Mouse (Mus musculus) liver, postnatal 0 days (tissue): ENCODE results near the gene Astn1. TPM values are rescaled to one million over a fixed set of nuclear protein-coding genes. Genes with fewer than 3 reads are reported as not detected.

Source experiments
- ATAC-seq: fragments of 200-750 bp; cut with Nextera tagmentation; 2 replicates; pipeline ENCODE4 v1.8.0; 2017; ENCODE audit warnings: mild to moderate bottlenecking, moderate library complexity
- DNase-seq: peaks from one replicate; pipeline ENCODE4 v3.0.0-alpha.2; 2016
- H3K27ac ChIP-seq: fragments of 300-500 bp; sonication (generic); 2 replicates; pipeline ENCODE4 v1.5.1; 2014; ENCODE audit warnings: antibody characterized with exemption, moderate library complexity, mild to moderate bottlenecking, low read depth
- H3K27me3 ChIP-seq: fragments of 300-500 bp; sonication (generic); 2 replicates; pipeline ENCODE4 v1.6.1; 2014; ENCODE audit warnings: low read length, control low read depth, mixed read lengths; ENCODE audit not compliant: insufficient read depth
- H3K36me3 ChIP-seq: fragments of 300-500 bp; sonication (generic); replicated peaks from 2 replicates; pipeline ENCODE4 v1.6.1; 2014; ENCODE audit warnings: mild to moderate bottlenecking, control low read depth, low read length, moderate library complexity, mixed read lengths; ENCODE audit not compliant: insufficient read depth
- H3K4me1 ChIP-seq: fragments of 300-500 bp; sonication (generic); 2 replicates; pipeline ENCODE4 v1.6.1; 2014; ENCODE audit warnings: antibody characterized with exemption, mild to moderate bottlenecking, control low read depth; ENCODE audit not compliant: insufficient read depth
- H3K4me2 ChIP-seq: fragments of 300-500 bp; sonication (generic); 2 replicates; pipeline ENCODE4 v1.6.1; 2014; ENCODE audit warnings: low read depth, mild to moderate bottlenecking, low read length, moderate library complexity, mixed read lengths
- H3K4me3 ChIP-seq: fragments of 300-500 bp; sonication (generic); 2 replicates; pipeline ENCODE4 v1.5.1; 2014; ENCODE audit warnings: low read depth, low read length
- H3K9ac ChIP-seq: fragments of 300-500 bp; sonication (generic); replicated peaks from 2 replicates; pipeline ENCODE4 v1.6.1; 2014; ENCODE audit warnings: mild to moderate bottlenecking, moderate library complexity
- H3K9me3 ChIP-seq: fragments of 300-500 bp; sonication (generic); 2 replicates; pipeline ENCODE4 v1.6.1; 2016; ENCODE audit warnings: mild to moderate bottlenecking, control low read depth, low read length, mixed read lengths
- CTCF ChIP-seq: sonication (generic); IDR thresholded peaks from 2 replicates; pipeline ENCODE4 v1.5.1; 2016; ENCODE audit warnings: antibody characterized with exemption, low read depth
- EP300 ChIP-seq: IDR thresholded peaks from 2 replicates; pipeline ENCODE4 v1.6.1; 2016; ENCODE audit warnings: antibody characterized with exemption, low read depth, mild to moderate bottlenecking
- WGBS: fragments of 180-500 bp; shearing (Covaris S2); extraction: QIAGEN DNeasy Blood & Tissue Kit; methylation state at CpG from one replicate; pipeline ENCODE4 v1.1.7; 2014; ENCODE audit not compliant: insufficient replicate concordance; 5-methylcytosine and 5-hydroxymethylcytosine counted together
- polyA plus RNA-seq: library from polyadenylated mRNA; unstranded; fragments of >200 nt; fragmentation: Nextera tagmentation; extraction: Ambion mirVana; gene quantifications from 2 replicates; pipeline ENCODE4 v1.2.1, GENCODE M21; 2015

The Astn1 gene
- polyA plus RNA-seq, 1 experiment from 2014 or later: not detected

GRCm38 (mm10) chr1:158480285-158480684, 118.2 kb downstream of the Astn1 start:
- no peak overlapping the region for H3K4me2 ChIP-seq
- ATAC-seq: no peak
- no peak overlapping the region for H3K9ac ChIP-seq
- no peaks in the 10 kb centered on the region for H3K9me3 ChIP-seq
- DNase-seq: no peak
- H3K27me3 ChIP-seq: no peaks in the 10 kb centered on the region
- no peak overlapping the region for H3K27ac ChIP-seq
- WGBS: 74% methylated on average over 6 of the region's 6 CpGs
- H3K4me1 ChIP-seq: no peaks in the 10 kb centered on the region
- no peak overlapping the region for H3K4me3 ChIP-seq
- H3K36me3 ChIP-seq: no peaks in the 10 kb centered on the region
- TF ChIP-seq EP300 (no peak), CTCF (no peak)

GRCm38 (mm10) chr1:158483733-158484132, 121.7 kb downstream of the Astn1 start:
- 60% methylated on average over 2 of the region's 2 CpGs for WGBS
- TF ChIP-seq CTCF (no peak), EP300 (no peak)
- no peaks in the 10 kb centered on the region for H3K9me3 ChIP-seq
- H3K27ac ChIP-seq: no peak overlapping the region
- H3K4me3 ChIP-seq: no peak overlapping the region
- H3K27me3 ChIP-seq: no peaks in the 10 kb centered on the region
- DNase-seq: no peak
- ATAC-seq: no peak
- H3K36me3 ChIP-seq: no peaks in the 10 kb centered on the region
- H3K4me2 ChIP-seq: no peak overlapping the region
- no peaks in the 10 kb centered on the region for H3K4me1 ChIP-seq
- no peak overlapping the region for H3K9ac ChIP-seq

GRCm38 (mm10) chr1:158489521-158490021, 127.5 kb downstream of the Astn1 start:
- WGBS: 53% methylated on average over 4 of the region's 4 CpGs
- no peak for ATAC-seq
- no peak for DNase-seq

GRCm38 (mm10) chr1:158490175-158490574, 128.1 kb downstream of the Astn1 start:
- DNase-seq: no peak
- ATAC-seq: no peak
- Histone ChIP-seq H3K9ac (no peak overlapping the region), H3K36me3 (no peaks in the 10 kb centered on the region), H3K27me3 (no peaks in the 10 kb centered on the region), H3K27ac (no peak overlapping the region), H3K4me3 (no peak overlapping the region), H3K4me1 (no peaks in the 10 kb centered on the region), H3K4me2 (no peak overlapping the region), H3K9me3 (no peaks in the 10 kb centered on the region)
- 76% methylated on average over 1 of the region's 1 CpGs for WGBS
- no peak for TF ChIP-seq EP300
- TF ChIP-seq CTCF: no peak

More at GRCm38 (mm10) chr1:158489521-158490021, 127.5 kb downstream of the Astn1 start:
- Histone ChIP-seq H3K9me3 (no peaks in the 10 kb centered on the region), H3K4me1 (no peaks in the 10 kb centered on the region), H3K4me2 (no peak overlapping the region), H3K27me3 (no peaks in the 10 kb centered on the region), H3K9ac (no peak overlapping the region), H3K4me3 (no peak overlapping the region), H3K36me3 (no peaks in the 10 kb centered on the region), H3K27ac (no peak overlapping the region)
- TF ChIP-seq EP300: no peak
- no peak for TF ChIP-seq CTCF

- Histone ChIP-seq H3K9me3 (no peaks in the 10 kb centered on the region), H3K27me3 (no peaks in the 10 kb centered on the region), H3K36me3 (no peaks in the 10 kb centered on the region), H3K9ac (no peak overlapping the region), H3K4me2 (no peak overlapping the region), H3K4me3 (no peak overlapping the region), H3K27ac (no peak overlapping the region), H3K4me1 (no peaks in the 10 kb centered on the region)
- DNase-seq (no peak), ATAC-seq (no peak)
- whole genome bisulfite sequencing: 75% methylated on average over 3 of the region's 3 CpGs
- TF ChIP-seq EP300 (no peak), CTCF (no peak)
Observed at GRCm38 (mm10) chr1:158493289-158493688, 131.2 kb downstream of the Astn1 start.

- no peaks in the 10 kb centered on the region for H3K27me3 ChIP-seq
- H3K9me3 ChIP-seq: no peaks in the 10 kb centered on the region
- no peak overlapping the region for H3K9ac ChIP-seq
- H3K4me3 ChIP-seq: no peak overlapping the region
- 53% methylated on average over 4 of the region's 4 CpGs for whole genome bisulfite sequencing
- H3K4me1 ChIP-seq: no peaks in the 10 kb centered on the region
- ATAC-seq: no peak
- H3K36me3 ChIP-seq: no peaks in the 10 kb centered on the region
- no peak for DNase-seq
- no peak overlapping the region for H3K4me2 ChIP-seq
- no peak overlapping the region for H3K27ac ChIP-seq
- TF ChIP-seq CTCF: no peak
- TF ChIP-seq EP300: no peak
Observed at GRCm38 (mm10) chr1:158500140-158500539, 138.1 kb downstream of the Astn1 start.

GRCm38 (mm10) chr1:158501019-158501418, 138.9 kb downstream of the Astn1 start:
- 45% methylated on average over 4 of the region's 4 CpGs for WGBS
- no peak overlapping the region for H3K27ac ChIP-seq
- no peak for DNase-seq
- H3K9ac ChIP-seq: no peak overlapping the region
- H3K36me3 ChIP-seq: no peaks in the 10 kb centered on the region
- H3K4me3 ChIP-seq: no peak overlapping the region
- no peaks in the 10 kb centered on the region for H3K9me3 ChIP-seq
- TF ChIP-seq CTCF (no peak), EP300 (no peak)
- H3K27me3 ChIP-seq: no peaks in the 10 kb centered on the region
- no peaks in the 10 kb centered on the region for H3K4me1 ChIP-seq
- H3K4me2 ChIP-seq: no peak overlapping the region
- ATAC-seq: 0 out of 2 replicates have a peak, but pooled peaks have one; percentile 23
